Mouse (Mus musculus): ENCODE data around the gene Mas1.

- TF ChIP-seq CTCF (IDR thresholded peaks at IDR 0.05; ENCODE audit: low read depth) = no peak
- no peak for TF ChIP-seq EP300 (IDR thresholded peaks at IDR 0.05; ENCODE audit: low read depth)
Observed at GRCm38 (mm10) chr17:12904349-12904748, 36.4 kb upstream of the Mas1 start.

Data from liver, postnatal 0 days (tissue).